Mouse (Mus musculus) erythroblast, embryonic 14.5 days (primary cell): ENCODE measurements around the gene Il1rn.

Experiments used
- GATA1 ChIP-seq: IDR thresholded peaks from 2 replicates; pipeline ENCODE4 v1.6.1; 2012; ENCODE audit warnings: low read length, inconsistent platforms, mixed read lengths
- TAL1 ChIP-seq: IDR thresholded peaks from 3 replicates; pipeline ENCODE4 v1.6.1; 2012; ENCODE audit warnings: low read length, inconsistent platforms, mixed read lengths

GRCm38 (mm10) chr2:24316919-24317318 lies 19.7 kb upstream of the Il1rn start:
- TF ChIP-seq GATA1 (no peak), TAL1 (no peak)
